Mouse (Mus musculus) olfactory bulb, adult 2 months (tissue): ENCODE measurements around the gene Fbxo11.

Experiments used
- CTCF ChIP-seq: fragments of 200-500 bp; IDR thresholded peaks from 2 replicates; pipeline ENCODE4 v1.5.1; 2012; ENCODE audit warnings: low read depth, mild to moderate bottlenecking, low read length, moderate library complexity; ENCODE audit not compliant: insufficient read depth
- POLR2A ChIP-seq: fragments of 200-500 bp; IDR thresholded peaks from 2 replicates; pipeline ENCODE4 v1.6.1; 2012; ENCODE audit warnings: mild to moderate bottlenecking, low read depth, low read length, moderate library complexity; ENCODE audit not compliant: insufficient read depth

- TF ChIP-seq POLR2A (no peak), CTCF (no peak)
Observed at GRCm38 (mm10) chr17:88025227-88025626, 39.9 kb downstream of the Fbxo11 start.
